ENCODE assay signal across 8 mouse cellular contexts in the genomic region with DNA sequence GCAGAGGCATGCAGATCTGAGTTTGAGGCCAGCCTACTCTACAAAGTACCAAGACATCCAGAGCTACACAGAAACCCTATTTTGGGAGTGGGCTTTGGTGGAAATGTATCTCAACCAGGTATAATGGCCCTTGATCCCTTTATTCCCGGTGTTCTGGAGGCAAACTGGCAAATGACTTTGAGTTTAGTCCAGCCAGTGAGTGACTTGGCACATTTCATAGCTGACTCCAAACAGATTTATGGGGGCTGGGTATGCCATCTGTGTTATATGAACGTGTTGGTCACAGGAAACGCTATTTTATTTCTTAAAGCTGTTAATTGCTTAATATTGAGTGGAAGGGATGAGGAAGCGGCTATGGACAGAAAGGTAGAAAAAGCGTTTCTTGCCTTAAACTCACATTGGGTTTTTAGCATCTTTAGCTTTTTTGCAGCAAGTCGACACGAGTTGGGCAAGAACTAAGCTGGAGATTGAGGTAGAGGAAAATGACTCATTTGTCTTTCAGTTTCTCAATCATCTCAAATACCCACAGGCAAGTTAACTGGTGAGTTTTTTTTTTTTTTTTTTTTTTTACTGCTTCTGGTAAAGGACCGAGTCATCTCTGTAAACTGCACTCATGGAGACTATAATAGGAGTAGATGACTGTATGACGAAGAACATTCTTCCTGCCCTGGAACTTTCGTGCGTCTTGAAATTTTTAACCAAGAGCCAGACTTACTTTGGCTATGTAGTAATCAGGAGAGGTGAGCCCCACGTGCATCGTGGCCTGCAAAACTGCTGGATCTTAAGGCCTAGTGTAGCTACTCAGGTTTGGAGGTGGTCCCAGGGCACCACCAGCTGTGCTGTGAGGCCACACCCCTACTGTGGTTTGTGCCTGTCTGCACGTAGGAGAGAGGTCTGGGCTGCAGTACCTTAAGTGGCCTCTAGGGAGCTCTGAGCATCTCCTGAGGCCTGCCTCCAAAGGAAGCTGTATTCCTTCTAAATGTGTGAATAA. TPM values are rescaled to one million over a fixed set of nuclear protein-coding genes. Genes with fewer than 3 reads are reported as not detected.
DNase-seq lines count a peak whose midpoint lies in the region; ATAC-seq and TF ChIP-seq lines count a peak whose summit lies in the region.

No protein-coding gene starts in this region.

- peak overlapping the region; percentile 71 for H3K27ac ChIP-seq in embryonic fibroblast, embryonic 13.5 days (ENCODE audit: insufficient read depth, low read length)
- peak overlapping the region; percentile 69 for H3K27ac ChIP-seq in liver, embryonic 11.5 days (ENCODE audit: low read depth, low read length)

- peak; percentile 57 for TF ChIP-seq CTCF in C2C12 (IDR thresholded peaks at IDR 0.05; ENCODE audit: control insufficient read depth, insufficient read depth, insufficient read length)
- TF ChIP-seq CTCF in embryonic fibroblast, embryonic 13.5 days (IDR thresholded peaks at IDR 0.05; ENCODE audit: borderline replicate concordance, insufficient read depth, low read length), result peak; percentile 41; the same call in 1 of the 2 replicates

- H3ac ChIP-seq in C2C12 (ENCODE audit: control insufficient read depth, insufficient read length, low read depth) (peak overlapping the region; percentile 55), myocyte (ENCODE audit: control insufficient read depth, insufficient read length) (no peak overlapping the region)

- H3K4me3 ChIP-seq in C2C12 (ENCODE audit: insufficient read depth, poor library complexity, severe bottlenecking) (peak overlapping the region; percentile 86), myocyte (peak overlapping the region; percentile 95)
- peak overlapping the region; percentile 94 for H3K4me3 ChIP-seq in embryonic fibroblast, embryonic 13.5 days (ENCODE audit: insufficient read depth, low read length)
- H3K4me3 ChIP-seq in liver, embryonic 11.5 days (ENCODE audit: low read depth, low read length), result peak overlapping the region; percentile 83

- peak; percentile 30 to 58 for DNase-seq in adrenal gland, postnatal 4 days (ENCODE audit: low spot score in 2 of 2)
- peak; percentile 78 to 83 for DNase-seq in heart, adult 9 months (ENCODE audit: low spot score in 2 of 2)
- peak; percentile 84 for DNase-seq in kidney, adult 9 months
- peak; percentile 86 for DNase-seq in liver, embryonic 11.5 days (ENCODE audit: low spot score)
- peak; percentile 77 to 88 for DNase-seq in spleen, postnatal 4 days (ENCODE audit: low spot score in 2 of 2)

- peak overlapping the region; percentile 59 for H3K9ac ChIP-seq in liver, embryonic 11.5 days (ENCODE audit: low read depth, low read length)

- peaks cover 97% of the 10 kb centered on the region for H3K79me2 ChIP-seq in C2C12 (ENCODE audit: control insufficient read depth, insufficient read depth)
- H3K79me2 ChIP-seq in myocyte (ENCODE audit: control insufficient read depth, insufficient read depth), result peaks cover 96% of the 10 kb centered on the region

- H3K4me2 ChIP-seq in liver, embryonic 11.5 days, result peak overlapping the region; percentile 85
- H3K4me2 ChIP-seq in myocyte (ENCODE audit: low read depth), result peak overlapping the region; percentile 91

- ATAC-seq in liver, embryonic 11.5 days (replicated peaks; ENCODE audit: low FRiP score), result peak; percentile 59

- peaks cover 71% of the 10 kb centered on the region for H3K36me3 ChIP-seq in C2C12 (ENCODE audit: control insufficient read depth, insufficient read depth)
- H3K36me3 ChIP-seq in liver, embryonic 11.5 days (ENCODE audit: control insufficient read depth, insufficient read depth, low read length), result peaks cover 27% of the 10 kb centered on the region; the same call in 1 of the 2 replicates
- peaks cover 25% of the 10 kb centered on the region for H3K36me3 ChIP-seq in myocyte (ENCODE audit: control insufficient read depth, insufficient read depth)

- peaks cover 90% of the 10 kb centered on the region for H3K79me3 ChIP-seq in C2C12 (ENCODE audit: low read depth)

- TF ChIP-seq POLR2A in embryonic fibroblast, embryonic 13.5 days (IDR thresholded peaks at IDR 0.05; ENCODE audit: low read depth, low read length), result no peak; the same call in 1 of the 2 replicates
- peak; percentile 61 for TF ChIP-seq POLR2A in myocyte (IDR thresholded peaks at IDR 0.05; ENCODE audit: insufficient read length, low read depth)

- H3K9me3 ChIP-seq in liver, embryonic 11.5 days (ENCODE audit: control insufficient read depth, low read length), result no peaks in the 10 kb centered on the region

- WGBS in liver, embryonic 11.5 days, result 25% methylated on average over 14 of the region's 14 CpGs

- peaks cover 18% of the 10 kb centered on the region for H3K4me1 ChIP-seq in embryonic fibroblast, embryonic 13.5 days (ENCODE audit: control insufficient read depth, insufficient read depth, low read length)
- peaks cover 45% of the 10 kb centered on the region for H3K4me1 ChIP-seq in liver, embryonic 11.5 days (replicated peaks; ENCODE audit: control insufficient read depth, insufficient read depth, low read length)

- no peaks in the 10 kb centered on the region for H3K27me3 ChIP-seq in C2C12 (ENCODE audit: control insufficient read depth, insufficient read depth, insufficient read length)
- H3K27me3 ChIP-seq in liver, embryonic 11.5 days (replicated peaks; ENCODE audit: control insufficient read depth, insufficient read depth, low read length), result peaks cover 2% of the 10 kb centered on the region; the same call in 1 of the 2 replicates
- no peaks in the 10 kb centered on the region for H3K27me3 ChIP-seq in myocyte (ENCODE audit: control insufficient read depth, insufficient read depth, insufficient read length)

TF ChIP-seq in C2C12, 6 proteins besides CTCF, POLR2A, EP300 and RAD21:
- TF ChIP-seq MYOG (IDR thresholded peaks at IDR 0.05; ENCODE audit: control insufficient read depth, extremely low read depth, insufficient read length) (no peak), CEBPB (IDR thresholded peaks at IDR 0.05; ENCODE audit: low read depth) (peak; percentile 74), MAX (IDR thresholded peaks at IDR 0.05) (peak; percentile 46)

TF ChIP-seq in myocyte, 11 proteins besides CTCF, POLR2A, EP300 and RAD21:
- TF ChIP-seq USF1 (IDR thresholded peaks at IDR 0.05; ENCODE audit: low read depth), result no peak
- TF ChIP-seq MYOD1 (IDR thresholded peaks at IDR 0.05; ENCODE audit: control insufficient read depth in 1 of 3, insufficient read length in 2 of 3, low read depth in 2 of 3), result peak in 2 of 3 experiments; percentile 75 to 91
- peak; percentile 88 for TF ChIP-seq POLR2AphosphoS2 (IDR thresholded peaks at IDR 0.05; ENCODE audit: insufficient read length, low read depth)
- TF ChIP-seq SRF (IDR thresholded peaks at IDR 0.05; ENCODE audit: control insufficient read depth, insufficient read length, low read depth), result peak; percentile 46
- no peak for TF ChIP-seq REST (IDR thresholded peaks at IDR 0.05; ENCODE audit: insufficient read depth, insufficient read length)
- no peak for TF ChIP-seq E2F4 (IDR thresholded peaks at IDR 0.05; ENCODE audit: insufficient read depth)
- peak; percentile 59 for TF ChIP-seq CEBPB (IDR thresholded peaks at IDR 0.05; ENCODE audit: insufficient read depth, poor library complexity, severe bottlenecking)
- TF ChIP-seq MAX (IDR thresholded peaks at IDR 0.05; ENCODE audit: low read depth), result no peak
- peak; percentile 68 to 92 (median 77) for TF ChIP-seq MYOG (IDR thresholded peaks at IDR 0.05; ENCODE audit: control insufficient read depth in 1 of 3, insufficient read depth in 1 of 3, insufficient read length in 2 of 3, low read depth in 2 of 3)
- TF ChIP-seq TCF12 (IDR thresholded peaks at IDR 0.05; ENCODE audit: insufficient read depth, poor library complexity, severe bottlenecking), result peak; percentile 27
- peak; percentile 32 for TF ChIP-seq TCF3 (IDR thresholded peaks at IDR 0.05; ENCODE audit: insufficient read length, low read depth)

RNA-seq across cellular contexts. Expression of a gene that starts 3.2 kb away (rescaled TPM):
- polyA plus RNA-seq in C2C12 (2012; fragmentation: generic; extraction: Trizol) (4,379 TPM), myocyte (2012; fragmentation: generic; extraction: Trizol) (3,717 TPM)
- 100 to 1,000 TPM; 351 to 370 TPM for total RNA-seq in adrenal gland, postnatal 4 days (2021)
- polyA plus RNA-seq in embryonic fibroblast, embryonic 13.5 days (2011; ENCODE audit: insufficient read length, low read depth, missing spikeins), result 1,030 and 1,261 TPM in 2 replicates
- polyA plus RNA-seq in liver, embryonic 11.5 days (2014; fragmentation: Nextera tagmentation; extraction: Ambion mirVana), result 1,209 and 1,320 TPM in 2 replicates

RNA-seq across cellular contexts. Expression of a gene that starts 20.6 kb away (rescaled TPM):
- 1.8 TPM for polyA plus RNA-seq in C2C12 (2012; fragmentation: generic; extraction: Trizol)
- total RNA-seq in adrenal gland, postnatal 4 days (2021), result under 1 TPM; 0.28 to 0.42 TPM
- 0.53 and 0.67 TPM in 2 replicates for polyA plus RNA-seq in embryonic fibroblast, embryonic 13.5 days (2011; ENCODE audit: insufficient read length, low read depth, missing spikeins)
- polyA plus RNA-seq in liver, embryonic 11.5 days (2014; fragmentation: Nextera tagmentation; extraction: Ambion mirVana), result 0.16 and 0.25 TPM in 2 replicates
- polyA plus RNA-seq in myocyte (2012; fragmentation: generic; extraction: Trizol), result 1.5 TPM

RNA-seq across cellular contexts. Expression of a gene that starts 42.2 kb away (rescaled TPM):
- polyA plus RNA-seq in C2C12 (2012; fragmentation: generic; extraction: Trizol), result 6.0 TPM
- 10 to 100 TPM; 31.6 to 32.2 TPM for total RNA-seq in adrenal gland, postnatal 4 days (2021)
- 30.5 and 32.4 TPM in 2 replicates for polyA plus RNA-seq in embryonic fibroblast, embryonic 13.5 days (2011; ENCODE audit: insufficient read length, low read depth, missing spikeins)
- polyA plus RNA-seq in liver, embryonic 11.5 days (2014; fragmentation: Nextera tagmentation; extraction: Ambion mirVana), result 13.8 and 17.2 TPM in 2 replicates
- 11.4 TPM for polyA plus RNA-seq in myocyte (2012; fragmentation: generic; extraction: Trizol)

Comparison
In these comparisons a context has a peak if more than half of its experiments do, and no peak if none do; other contexts are left out.
1. Peak in every context shown above with its lines: DNase-seq, ATAC-seq, H3K4me3 ChIP-seq and H3K27ac ChIP-seq.